Mouse (Mus musculus): ENCODE measurements around the gene Dlg4. TPM values are rescaled to one million over a fixed set of nuclear protein-coding genes. Genes with fewer than 3 reads are reported as not detected.
A peak's percentile ranks its signal among the peaks of the same experiment; 100 is the strongest.

Gene Dlg4
- polyA plus RNA-seq, 2 experiments: 0.33 to 1.9 TPM

DNA sequence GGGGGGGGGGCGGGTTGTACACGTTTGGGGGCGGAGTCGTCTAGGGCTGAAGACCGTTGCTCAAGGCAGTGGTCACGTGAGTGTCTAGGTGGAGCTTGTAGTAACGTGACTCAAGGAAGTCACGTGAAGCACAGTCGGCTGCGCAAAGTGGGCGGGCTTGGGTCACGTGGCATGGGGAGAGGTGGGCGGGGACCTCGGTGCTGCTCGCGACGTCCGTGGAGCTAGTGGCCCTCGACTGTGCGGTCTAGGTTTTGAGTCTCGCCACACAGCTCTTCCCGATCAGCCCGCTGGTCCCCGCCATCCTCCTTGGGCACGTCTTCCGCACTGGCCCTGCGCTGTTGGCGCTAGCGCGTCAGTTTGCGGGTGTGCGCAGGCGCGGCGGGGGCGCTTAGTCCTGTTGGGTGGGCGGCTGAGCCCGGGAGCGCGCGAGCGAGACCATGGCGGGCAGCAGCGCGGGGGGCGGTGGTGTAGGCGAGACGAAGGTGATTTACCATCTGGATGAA is 16.3 kb upstream of the Dlg4 start, which contains the start of gene Dvl2:
TSS of gene Dvl2 (plus strand) at position 200 of the 503 bp plus-strand sequence.
- peaks cover 11 to 24% of the 10 kb centered on the region in 2 experiments for H3K4me1 ChIP-seq (replicated peaks; ENCODE audit: control insufficient read depth in 2 of 2, insufficient read depth in 2 of 2, low read length in 1 of 2)
- H3K9me3 ChIP-seq (ENCODE audit: control insufficient read depth, low read length): no peaks in the 10 kb centered on the region
- no peaks in the 10 kb centered on the region for H3K27me3 ChIP-seq (ENCODE audit: control insufficient read depth, insufficient read depth, low read length)
- H3K36me3 ChIP-seq (replicated peaks; ENCODE audit: control insufficient read depth, insufficient read depth, low read depth): peaks cover 24% of the 10 kb centered on the region
- H3K4me3 ChIP-seq (ENCODE audit: insufficient read depth in 1 of 2, low read depth in 2 of 2, low read length in 2 of 2): peak within 1 kb of the TSS; percentile 69
- peak within 1 kb of the TSS; percentile 91 for H3K4me2 ChIP-seq (ENCODE audit: low read depth)
- WGBS (ENCODE audit: insufficient replicate concordance): under 1% methylated on average over 48 of the region's 48 CpGs
- H3K27ac ChIP-seq: peak within 1 kb of the TSS; percentile 22; the same call in 1 of the 2 replicates
- peak; percentile 90 to 92 (median 91) for DNase-seq (ENCODE audit: low read depth in 3 of 3, low spot score in 3 of 3)
- peak; percentile 34 for TF ChIP-seq EP300 (IDR thresholded peaks at IDR 0.05; ENCODE audit: low read depth)
- no peak for TF ChIP-seq CTCF (IDR thresholded peaks at IDR 0.05; ENCODE audit: low read depth)
- peak; percentile 11 for ATAC-seq (ENCODE audit: insufficient read depth)
- peak within 1 kb of the TSS; percentile 64 for H3K9ac ChIP-seq (replicated peaks)

- no peak overlapping the region for H3K27ac ChIP-seq
- DNase-seq (ENCODE audit: low read depth in 3 of 3, low spot score in 3 of 3): no peak
Observed at GRCm38 (mm10) chr11:70001159-70001558, 15.6 kb upstream of the Dlg4 start.

GRCm38 (mm10) chr11:70001865-70002264 is 14.9 kb upstream of the Dlg4 start:
- peak overlapping the region; percentile 91 for H3K4me2 ChIP-seq (ENCODE audit: low read depth)
- TF ChIP-seq CTCF (IDR thresholded peaks at IDR 0.05; ENCODE audit: low read depth) (peak; percentile 78), EP300 (IDR thresholded peaks at IDR 0.05; ENCODE audit: low read depth) (no peak)
- no peak overlapping the region for H3K27ac ChIP-seq
- H3K4me1 ChIP-seq (replicated peaks; ENCODE audit: control insufficient read depth in 2 of 2, insufficient read depth in 2 of 2, low read length in 1 of 2): peaks cover 11 to 24% of the 10 kb centered on the region in 2 experiments
- no peak for ATAC-seq (ENCODE audit: insufficient read depth)
- H3K4me3 ChIP-seq (ENCODE audit: insufficient read depth in 1 of 2, low read depth in 2 of 2, low read length in 2 of 2): no peak overlapping the region
- H3K36me3 ChIP-seq (replicated peaks; ENCODE audit: control insufficient read depth, insufficient read depth, low read depth): peaks cover 28% of the 10 kb centered on the region
- peak in 1 of 3 experiments; percentile 54 for DNase-seq (ENCODE audit: low read depth in 3 of 3, low spot score in 3 of 3)
- H3K9ac ChIP-seq (replicated peaks): no peak overlapping the region
- no peaks in the 10 kb centered on the region for H3K27me3 ChIP-seq (ENCODE audit: control insufficient read depth, insufficient read depth, low read length)
- H3K9me3 ChIP-seq (ENCODE audit: control insufficient read depth, low read length): no peaks in the 10 kb centered on the region

More at GRCm38 (mm10) chr11:70001159-70001558, 15.6 kb upstream of the Dlg4 start:
- Histone ChIP-seq H3K27me3 (ENCODE audit: control insufficient read depth, insufficient read depth, low read length) (no peaks in the 10 kb centered on the region), H3K9ac (replicated peaks) (peak overlapping the region; percentile 64), H3K36me3 (replicated peaks; ENCODE audit: control insufficient read depth, insufficient read depth, low read depth) (peaks cover 24% of the 10 kb centered on the region), H3K4me3 (ENCODE audit: insufficient read depth in 1 of 2, low read depth in 2 of 2, low read length in 2 of 2) (peak overlapping the region; percentile 69), H3K9me3 (ENCODE audit: control insufficient read depth, low read length) (no peaks in the 10 kb centered on the region), H3K4me1 (replicated peaks; ENCODE audit: control insufficient read depth in 2 of 2, insufficient read depth in 2 of 2, low read length in 1 of 2) (peaks cover 11 to 24% of the 10 kb centered on the region in 2 experiments), H3K4me2 (ENCODE audit: low read depth) (peak overlapping the region; percentile 91)
- WGBS (ENCODE audit: insufficient replicate concordance): 9% methylated on average over 8 of the region's 8 CpGs
- no peak for ATAC-seq (ENCODE audit: insufficient read depth)
- TF ChIP-seq CTCF (IDR thresholded peaks at IDR 0.05; ENCODE audit: low read depth) (no peak), EP300 (IDR thresholded peaks at IDR 0.05; ENCODE audit: low read depth) (no peak)

DNA sequence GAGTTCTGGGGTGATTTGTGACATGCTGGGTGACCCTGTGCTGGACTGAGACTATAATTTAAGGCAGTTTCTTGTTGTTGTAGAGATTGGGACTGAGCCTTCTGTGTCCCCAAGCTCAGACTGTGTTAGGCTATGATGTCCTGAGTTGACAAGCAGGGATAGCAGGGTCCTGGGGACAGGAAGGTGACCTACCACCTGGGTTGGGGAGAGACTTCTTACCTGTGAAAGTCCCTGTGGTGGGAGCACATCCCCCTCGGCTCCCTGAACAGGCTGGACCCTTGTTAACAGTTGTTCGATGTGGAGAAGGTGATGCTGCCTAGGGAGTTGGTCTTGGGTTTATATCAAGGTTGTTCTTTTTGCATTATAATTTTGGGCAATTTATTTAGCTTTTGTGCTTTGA is 14.3 kb upstream of the Dlg4 start:
- Histone ChIP-seq H3K9ac (replicated peaks) (no peak overlapping the region), H3K9me3 (ENCODE audit: control insufficient read depth, low read length) (no peaks in the 10 kb centered on the region), H3K4me1 (replicated peaks; ENCODE audit: control insufficient read depth in 2 of 2, insufficient read depth in 2 of 2, low read length in 1 of 2) (peaks cover 9 to 22% of the 10 kb centered on the region in 2 experiments), H3K4me3 (ENCODE audit: insufficient read depth in 1 of 2, low read depth in 2 of 2, low read length in 2 of 2) (no peak overlapping the region), H3K4me2 (ENCODE audit: low read depth) (no peak overlapping the region), H3K27me3 (ENCODE audit: control insufficient read depth, insufficient read depth, low read length) (no peaks in the 10 kb centered on the region), H3K36me3 (replicated peaks; ENCODE audit: control insufficient read depth, insufficient read depth, low read depth) (peaks cover 28% of the 10 kb centered on the region), H3K27ac (no peak overlapping the region)
- TF ChIP-seq CTCF (IDR thresholded peaks at IDR 0.05; ENCODE audit: low read depth) (no peak), EP300 (IDR thresholded peaks at IDR 0.05; ENCODE audit: low read depth) (no peak)
- ATAC-seq (ENCODE audit: insufficient read depth) (no peak), DNase-seq (ENCODE audit: low read depth in 3 of 3, low spot score in 3 of 3) (no peak)
- WGBS (ENCODE audit: insufficient replicate concordance): 63% methylated on average over 2 of the region's 2 CpGs

- Histone ChIP-seq H3K4me2 (ENCODE audit: low read depth) (no peak overlapping the region), H3K9me3 (ENCODE audit: control insufficient read depth, low read length) (no peaks in the 10 kb centered on the region), H3K9ac (replicated peaks) (no peak overlapping the region), H3K27ac (no peak overlapping the region), H3K27me3 (ENCODE audit: control insufficient read depth, insufficient read depth, low read length) (no peaks in the 10 kb centered on the region), H3K4me1 (replicated peaks; ENCODE audit: control insufficient read depth in 2 of 2, insufficient read depth in 2 of 2, low read length in 1 of 2) (peaks cover 7 to 13% of the 10 kb centered on the region in 2 experiments), H3K36me3 (replicated peaks; ENCODE audit: control insufficient read depth, insufficient read depth, low read depth) (peaks cover 15% of the 10 kb centered on the region), H3K4me3 (ENCODE audit: insufficient read depth in 1 of 2, low read depth in 2 of 2, low read length in 2 of 2) (no peak overlapping the region)
- TF ChIP-seq EP300 (IDR thresholded peaks at IDR 0.05; ENCODE audit: low read depth): no peak
- TF ChIP-seq CTCF (IDR thresholded peaks at IDR 0.05; ENCODE audit: low read depth): peak; percentile 75
- DNase-seq (ENCODE audit: low read depth in 3 of 3, low spot score in 3 of 3) (no peak), ATAC-seq (ENCODE audit: insufficient read depth) (no peak)
- WGBS (ENCODE audit: insufficient replicate concordance): 61% methylated on average over 5 of the region's 5 CpGs
Observed at GRCm38 (mm10) chr11:70005521-70005920, 11.2 kb upstream of the Dlg4 start.

Measured in liver, embryonic 14.5 days (tissue).